Mouse (Mus musculus): ENCODE measurements around the gene Prdm15.

Prdm15 gene

DNA sequence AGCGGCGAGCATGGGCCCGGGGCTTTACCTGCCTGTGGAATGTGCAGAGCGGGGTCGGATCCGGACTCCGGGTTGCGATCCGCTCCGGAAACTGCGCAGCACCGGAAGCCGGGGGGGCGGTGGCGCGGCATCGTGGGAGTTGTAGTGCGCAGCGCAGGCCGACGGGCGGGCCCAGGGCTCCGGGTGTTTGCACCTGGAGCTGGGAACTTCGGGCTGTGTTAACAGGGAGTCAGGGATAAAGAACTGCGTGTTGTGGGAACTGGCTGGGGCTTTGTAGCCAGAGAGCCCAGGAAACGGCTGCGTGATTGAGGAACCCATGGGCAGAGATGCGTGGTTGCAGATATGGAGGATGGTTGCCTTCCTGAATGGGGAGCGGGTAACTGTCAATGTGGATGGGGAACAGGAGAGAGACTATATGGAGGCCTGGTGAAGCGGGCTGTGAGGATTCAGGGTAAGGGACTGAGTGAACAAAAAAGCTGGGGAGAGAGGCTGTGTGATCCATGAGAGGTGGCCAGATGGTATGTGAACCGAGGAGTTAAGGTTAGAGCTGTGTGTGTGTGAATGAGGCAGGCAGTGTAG lies at the start of gene Prdm15:
Gene Prdm15, minus strand, starts transcription at position 110 of the 579 bp plus-strand sequence.
- CTCF ChIA-PET, result no interaction called here

DNA sequence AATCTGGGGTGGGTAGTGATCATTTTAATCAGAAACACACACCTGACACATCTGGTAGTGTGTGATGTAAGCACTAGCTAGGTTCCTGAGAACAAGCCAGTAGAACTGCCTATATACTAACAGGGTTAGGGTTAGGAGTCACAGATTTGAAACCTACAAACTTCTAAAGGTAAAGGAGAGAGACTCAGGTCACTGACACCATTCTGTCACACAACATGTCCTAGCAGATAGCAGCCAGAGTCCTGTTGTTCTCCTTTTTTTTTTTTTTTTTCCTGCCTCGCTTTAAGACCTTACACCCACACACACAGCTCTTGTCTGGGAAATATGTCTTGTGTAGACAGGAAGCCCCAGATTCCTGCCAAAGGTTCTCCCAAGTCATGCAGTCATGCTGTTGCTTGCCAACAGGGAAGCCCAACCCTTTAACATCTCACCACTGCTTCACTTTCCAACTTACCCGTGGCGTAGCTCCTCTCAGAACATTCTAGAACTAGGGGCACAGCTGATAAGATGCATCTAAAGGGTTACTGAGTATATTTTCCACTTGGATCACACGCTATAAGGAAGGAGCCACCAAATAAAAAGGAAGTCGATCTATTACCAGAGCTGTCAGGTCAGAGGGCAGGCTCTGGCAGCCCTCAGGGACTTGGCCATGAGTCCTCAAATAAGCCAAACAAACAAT lies 45.8 kb upstream of the Prdm15 start:
- CTCF ChIA-PET, result no interaction called here

DNA sequence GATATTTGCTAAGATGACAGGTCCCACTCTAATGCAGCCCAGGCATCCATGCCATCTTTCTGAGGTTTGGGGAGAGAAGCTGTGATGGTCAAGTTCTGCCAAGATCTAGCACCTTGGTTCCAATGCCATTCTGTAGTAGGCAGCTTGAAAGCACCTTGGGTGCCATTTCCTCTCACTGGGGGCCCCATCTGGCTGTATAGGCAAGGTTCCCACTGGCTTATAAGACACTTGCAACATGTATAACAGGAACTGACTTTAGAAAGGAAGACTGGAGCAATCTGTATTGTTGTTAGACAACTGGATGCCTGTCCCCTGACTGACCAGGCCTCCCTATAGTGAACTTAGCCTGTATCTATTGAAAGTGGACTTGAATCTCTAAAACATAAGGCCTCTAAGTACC lies 36.1 kb upstream of the Prdm15 start:
- CTCF ChIA-PET, result no interaction called here

DNA sequence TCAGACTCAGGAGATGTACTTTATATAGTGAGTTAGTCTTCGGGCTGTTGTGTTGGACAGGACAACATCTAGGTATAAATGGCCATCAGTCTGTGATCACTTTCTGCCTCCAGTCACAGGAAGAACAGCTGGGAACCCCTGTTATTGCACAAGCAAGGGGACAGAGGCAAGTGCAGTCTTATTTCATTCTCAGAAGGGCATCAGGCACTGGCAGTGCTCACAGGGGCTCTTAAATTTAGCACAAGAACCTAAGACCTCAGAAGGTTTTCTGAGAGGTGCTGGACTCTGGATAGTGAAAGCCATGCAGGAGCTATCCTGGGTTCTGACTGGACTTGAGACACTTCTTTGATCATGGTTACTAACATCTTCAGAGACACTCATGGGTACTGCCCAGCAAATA lies 32.0 kb upstream of the Prdm15 start:
- CTCF ChIA-PET, result no interaction called here

DNA sequence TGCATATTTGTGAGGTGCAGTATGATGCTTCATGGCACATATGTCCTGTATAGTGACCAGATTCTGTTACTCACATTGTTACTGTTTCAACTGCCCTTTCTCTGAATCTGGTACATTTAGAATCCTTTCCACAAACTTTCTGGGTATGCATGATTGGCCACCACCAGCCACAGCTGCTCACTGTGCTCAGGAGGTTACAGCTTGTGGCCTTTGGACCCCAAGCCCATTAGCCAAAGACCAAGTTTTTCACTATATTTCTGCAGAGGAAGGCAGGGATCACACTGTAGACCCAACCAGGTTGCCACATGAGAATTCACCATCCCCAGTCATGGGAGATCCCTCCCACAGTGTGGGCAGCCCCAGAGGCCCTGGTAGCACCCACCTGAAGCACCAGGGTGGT lies 31.2 kb upstream of the Prdm15 start:
- CTCF ChIA-PET, result no interaction called here

DNA sequence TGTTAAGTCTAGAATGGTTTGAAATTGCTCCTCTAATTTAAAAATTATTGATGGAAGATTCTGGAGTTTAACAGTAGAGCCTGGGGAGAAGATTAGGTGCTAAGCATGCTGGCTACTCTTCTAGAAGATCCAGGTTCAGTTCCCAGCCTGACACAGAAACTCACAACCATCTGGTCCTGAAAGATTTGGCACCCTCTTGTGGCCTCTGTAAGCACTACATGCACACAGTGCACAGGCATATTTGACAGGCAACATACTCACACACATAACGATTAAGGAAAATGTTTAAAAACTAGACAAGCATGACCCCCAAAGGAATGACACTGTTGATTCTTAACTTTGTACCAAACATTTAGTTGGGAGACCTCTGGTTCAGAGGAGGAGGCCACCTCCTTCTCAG lies 27.5 kb upstream of the Prdm15 start:
- CTCF ChIA-PET, result no interaction called here

DNA sequence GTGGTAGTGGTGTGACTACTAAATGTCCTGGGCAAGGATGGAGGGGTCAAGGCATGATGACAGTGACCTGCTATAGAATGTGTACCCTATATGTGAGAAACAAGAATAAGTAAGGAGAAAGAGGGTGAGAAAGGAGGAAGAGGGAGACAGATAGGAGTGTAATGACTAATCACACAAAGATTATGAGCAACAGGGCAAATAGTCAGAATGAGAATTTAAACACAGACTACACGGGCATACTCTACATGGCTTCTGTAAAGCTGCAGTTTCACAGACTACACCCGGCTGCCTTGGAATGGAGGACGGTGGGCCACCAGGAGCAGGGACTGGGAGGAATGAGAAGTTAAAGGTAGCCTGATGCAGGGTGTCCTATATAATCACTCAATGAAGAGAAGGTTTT lies 25.9 kb upstream of the Prdm15 start:
- CTCF ChIA-PET, result no interaction called here

DNA sequence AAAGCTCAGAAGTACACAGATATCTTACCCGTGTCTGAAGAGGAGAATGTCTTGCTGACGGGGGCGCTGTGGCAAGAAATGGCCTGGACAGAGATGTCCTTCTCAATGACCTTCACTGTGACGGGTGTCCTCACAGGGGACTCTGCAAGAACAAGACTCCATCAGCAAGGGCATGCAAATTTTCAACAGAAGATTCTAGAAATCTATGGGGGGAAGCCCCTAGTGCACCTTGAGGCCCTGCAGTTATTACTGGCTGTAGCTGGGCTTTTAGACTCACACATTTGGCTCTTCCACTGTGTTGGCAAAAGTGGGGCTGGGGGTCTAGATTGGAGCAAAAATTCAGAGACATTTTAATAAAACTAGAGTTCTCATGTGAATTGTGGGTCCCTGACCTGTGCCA lies 23.5 kb upstream of the Prdm15 start:
- CTCF ChIA-PET, result no interaction called here

DNA sequence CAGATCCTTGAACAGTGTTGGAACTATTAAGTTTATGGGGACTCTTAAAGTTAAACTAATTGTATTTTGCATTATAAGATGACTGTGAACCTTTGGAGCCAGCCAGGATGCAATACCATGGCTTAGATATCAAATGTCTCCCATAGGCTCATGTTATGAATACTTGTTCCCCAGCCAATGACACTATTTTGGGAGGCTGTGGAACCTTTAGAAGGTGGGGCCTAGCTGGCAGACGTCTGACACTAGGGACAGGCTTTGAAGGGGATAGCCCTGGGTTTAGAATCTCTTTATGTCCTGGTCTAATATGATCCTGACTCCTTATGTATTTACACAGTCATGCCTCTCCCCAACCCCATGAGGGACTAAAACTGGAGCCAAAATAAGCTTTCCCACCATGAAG lies 22.7 kb upstream of the Prdm15 start:
- CTCF ChIA-PET, result no interaction called here

DNA sequence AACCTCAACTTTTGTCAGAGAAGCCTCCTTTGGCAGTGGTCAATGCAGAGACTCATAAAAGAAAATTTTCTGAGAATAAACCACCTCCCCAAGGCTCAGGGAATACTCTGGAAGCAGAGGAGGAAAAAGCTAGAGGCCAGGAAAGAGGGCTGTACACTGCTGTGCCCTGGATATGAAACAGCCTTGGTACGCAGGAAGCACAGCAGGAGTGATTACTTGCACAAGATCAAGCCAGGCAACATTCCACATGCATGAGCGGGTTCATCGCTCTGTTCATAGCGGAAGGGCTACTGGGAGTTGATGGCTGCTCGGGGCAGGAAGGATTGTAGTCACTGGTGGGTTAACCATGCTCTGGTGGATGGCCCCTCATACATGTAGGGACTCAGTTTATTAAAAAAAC lies 21.0 kb upstream of the Prdm15 start:
- CTCF ChIA-PET, result no interaction called here

DNA sequence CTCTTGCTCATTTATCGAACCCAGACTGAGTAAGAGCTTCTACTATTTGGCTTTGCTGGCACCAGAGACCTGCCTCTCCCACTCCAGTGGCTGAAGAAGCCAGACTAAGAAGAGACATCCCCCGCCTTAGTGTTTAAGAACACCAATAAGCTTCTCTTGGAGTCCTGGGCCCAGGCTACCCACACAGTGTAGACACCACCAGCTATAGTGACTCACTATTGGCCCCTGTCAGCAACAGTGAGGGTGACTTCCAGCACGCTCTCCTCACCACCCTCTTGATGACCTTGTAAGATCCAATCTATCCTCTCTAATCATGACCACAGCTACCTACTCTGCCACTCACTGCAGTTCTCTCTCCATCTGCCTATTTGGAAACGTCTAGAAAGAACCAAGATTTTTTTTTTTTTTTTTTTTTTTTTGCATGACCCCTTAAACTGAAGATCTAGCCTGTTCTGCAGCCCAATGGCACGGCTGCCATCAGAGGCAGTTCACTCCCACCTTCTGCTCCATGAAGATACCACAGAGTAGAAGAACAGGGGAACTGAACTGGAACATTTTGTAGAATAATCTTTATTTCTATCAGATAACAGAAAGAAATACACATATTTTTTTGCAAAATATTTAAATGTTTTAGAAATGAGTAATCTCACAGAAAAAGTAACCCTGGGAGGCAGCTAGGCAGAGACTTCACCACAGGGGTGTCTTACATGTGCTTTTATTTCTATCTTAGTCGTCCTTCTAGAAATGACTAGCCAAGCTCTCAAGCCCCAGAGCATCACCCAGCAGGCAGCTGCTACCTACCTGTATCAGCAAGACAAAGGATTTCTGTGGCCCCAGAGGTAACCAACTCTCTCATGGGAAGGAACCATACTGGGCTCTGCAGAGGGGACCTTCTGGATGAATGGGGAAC lies 17.8 kb upstream of the Prdm15 start:
- CTCF ChIA-PET, result no interaction called here

DNA sequence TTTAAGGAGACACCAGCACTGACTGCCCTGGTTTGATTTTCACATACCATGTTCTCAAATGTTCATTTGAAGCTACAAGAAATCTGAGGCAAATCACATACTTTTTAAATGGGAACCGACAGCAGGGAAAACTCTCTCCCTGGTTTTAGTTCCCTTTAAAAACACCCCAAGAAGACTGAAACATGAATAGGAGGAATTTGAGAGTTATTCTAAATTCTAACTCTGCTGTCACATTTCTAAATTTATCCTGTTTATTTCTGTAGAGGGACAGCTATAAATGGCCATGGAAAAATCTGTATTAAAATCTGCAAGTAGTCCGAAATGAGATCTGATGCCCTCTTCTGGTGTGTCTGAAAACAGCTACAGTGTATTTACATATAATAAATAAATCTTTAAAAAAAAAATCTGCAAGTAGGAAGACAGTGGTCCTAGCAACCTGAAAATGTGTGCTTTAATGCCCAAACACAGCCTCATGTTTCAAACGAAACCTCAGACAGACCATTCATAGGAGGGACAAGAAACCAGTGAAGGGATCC lies 12.3 kb upstream of the Prdm15 start:
- CTCF ChIA-PET, result no interaction called here

DNA sequence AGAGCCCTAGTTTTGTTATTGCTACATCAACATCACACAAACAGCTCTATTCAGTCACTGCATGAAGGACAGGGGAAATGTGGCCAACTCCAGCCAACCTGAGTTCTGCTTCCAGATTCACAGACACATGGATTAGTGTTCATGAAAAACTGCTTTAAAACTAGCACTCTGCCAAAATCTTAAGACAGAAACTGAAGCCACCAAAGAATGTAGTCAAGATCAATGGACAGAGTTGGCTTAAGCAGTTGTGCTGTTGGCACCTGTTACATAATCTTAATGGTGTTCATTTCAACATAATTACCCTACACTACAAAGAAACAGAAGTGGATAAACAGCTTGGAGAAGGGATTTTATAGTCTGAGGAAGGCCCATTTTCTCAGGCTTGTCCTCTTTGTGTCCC lies 4.4 kb upstream of the Prdm15 start:
- CTCF ChIA-PET, result no interaction called here

DNA sequence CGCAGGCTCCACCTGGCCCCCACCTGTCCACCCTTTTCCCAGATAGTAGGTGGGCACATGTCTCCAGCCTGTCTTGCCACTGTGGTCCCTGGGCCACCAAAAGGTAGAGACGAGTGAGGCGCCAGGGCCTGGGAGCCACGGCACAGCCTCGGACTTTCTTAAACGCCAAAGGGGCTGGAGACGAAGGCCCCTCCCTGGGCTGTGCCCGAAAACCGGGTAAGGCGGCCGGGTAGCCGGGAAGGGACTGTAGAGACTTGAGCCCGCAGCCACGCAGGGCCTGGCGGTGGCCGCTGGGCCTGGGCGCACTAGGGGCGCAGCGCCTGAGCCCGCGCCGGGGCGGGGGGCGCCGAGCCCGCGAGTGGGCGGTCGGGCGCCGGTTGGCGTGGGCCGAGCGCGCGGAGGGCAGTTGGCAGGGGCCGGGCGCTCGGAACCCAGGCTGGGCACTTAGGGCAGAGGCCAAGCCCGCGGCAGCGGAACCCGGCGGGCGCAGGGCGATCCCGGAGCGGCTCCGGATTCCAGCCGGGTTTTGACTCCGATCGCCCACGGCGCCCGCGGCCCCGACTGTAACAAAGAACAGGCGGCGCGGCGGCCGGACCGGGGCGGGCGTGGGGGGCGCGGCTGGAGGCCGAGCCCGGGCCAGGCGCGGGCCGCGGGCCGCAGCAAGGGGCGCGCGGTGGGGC lies 449 bp downstream of the Prdm15 start:
- CTCF ChIA-PET, result no interaction called here

DNA sequence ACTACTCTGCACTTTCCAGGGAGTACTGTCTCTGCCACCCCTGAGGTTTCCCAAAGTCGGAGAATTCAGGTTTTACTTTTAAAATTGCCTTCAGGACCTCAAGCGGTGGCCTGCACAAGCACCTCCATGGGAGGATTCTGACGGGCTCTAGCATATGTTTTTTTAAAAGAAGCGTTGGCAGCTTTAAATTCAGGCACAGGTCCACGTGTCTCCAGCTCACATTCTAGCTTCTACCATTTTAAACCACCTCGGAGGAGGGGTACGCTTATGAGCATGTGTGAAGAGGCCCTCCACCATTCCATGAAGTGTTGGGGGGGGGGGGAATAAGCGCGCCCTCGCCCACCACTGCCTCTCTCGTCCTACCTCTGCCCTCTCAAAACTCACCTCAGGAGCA lies 986 bp downstream of the Prdm15 start:
- CTCF ChIA-PET, result interaction anchor here (0.6 kb wide), 3 partner anchors 16 to 112 kb away, joined by 3 to 6 read pairs (median 4); no protein-coding TSS in a partner anchor

DNA sequence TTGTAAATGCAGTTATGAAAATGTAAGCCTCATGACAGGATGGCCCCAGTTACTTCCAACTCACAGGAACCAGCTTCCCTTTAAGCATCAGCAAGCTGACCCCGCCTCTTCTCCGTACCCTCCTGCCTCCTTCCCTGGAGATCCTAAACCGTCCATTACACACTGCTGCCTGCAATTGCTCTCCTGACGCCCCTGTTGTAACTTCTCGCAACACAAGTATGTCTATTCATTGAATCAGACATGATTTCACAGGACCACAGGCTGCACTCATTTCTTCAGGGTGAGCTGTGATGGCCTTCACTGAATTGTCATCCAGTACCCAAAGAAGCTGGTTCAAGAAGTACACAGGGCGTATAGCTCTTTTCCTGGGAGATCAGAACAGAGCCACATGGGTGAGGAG lies 2.8 kb downstream of the Prdm15 start:
- CTCF ChIA-PET, result no interaction called here

DNA sequence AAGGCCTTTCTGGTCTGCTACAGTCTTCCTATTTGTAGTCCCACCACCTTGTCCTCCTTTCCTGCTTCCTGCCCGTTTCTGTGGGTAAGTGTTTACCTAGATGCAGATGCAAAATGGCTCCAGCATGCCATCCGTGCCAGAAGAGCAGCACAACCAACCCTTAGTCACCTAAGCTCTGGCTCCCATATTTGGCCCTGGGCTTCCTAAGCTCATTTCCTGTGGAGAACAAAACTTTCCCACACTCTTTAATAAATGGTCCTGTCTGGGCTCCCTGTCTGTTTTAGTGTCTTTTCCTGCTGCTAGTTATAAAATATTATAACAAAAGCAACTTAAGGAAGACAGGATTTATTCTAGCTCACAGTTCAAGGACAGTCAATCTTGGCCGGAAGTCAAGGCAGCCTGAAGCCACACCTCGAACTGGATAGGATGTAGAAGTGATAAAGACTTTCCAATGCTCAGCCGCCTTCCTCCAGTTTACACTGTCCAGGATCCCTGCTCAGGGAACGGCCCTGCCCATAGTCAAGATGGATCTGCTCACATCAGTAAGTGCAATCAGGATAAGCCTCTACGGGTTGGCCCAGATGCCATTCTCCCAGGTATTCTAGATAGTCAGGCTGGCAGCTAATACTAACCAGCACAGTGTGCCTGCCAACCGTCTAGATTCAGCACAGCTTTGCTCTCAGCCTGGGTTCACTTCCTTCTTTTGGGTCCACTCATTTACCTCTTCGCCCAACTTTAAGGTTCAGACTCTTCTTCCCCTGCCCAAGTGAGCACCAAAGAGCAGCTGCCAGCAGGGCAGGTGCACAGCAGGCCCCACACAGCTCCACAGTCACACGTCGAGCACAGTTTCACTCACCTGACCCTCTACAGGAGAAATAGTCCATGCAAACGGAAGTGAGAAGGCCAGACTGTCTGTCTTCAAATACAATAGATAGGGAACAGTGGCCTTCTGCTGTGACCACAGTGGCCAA lies 6.4 kb downstream of the Prdm15 start:
- CTCF ChIA-PET, result no interaction called here

DNA sequence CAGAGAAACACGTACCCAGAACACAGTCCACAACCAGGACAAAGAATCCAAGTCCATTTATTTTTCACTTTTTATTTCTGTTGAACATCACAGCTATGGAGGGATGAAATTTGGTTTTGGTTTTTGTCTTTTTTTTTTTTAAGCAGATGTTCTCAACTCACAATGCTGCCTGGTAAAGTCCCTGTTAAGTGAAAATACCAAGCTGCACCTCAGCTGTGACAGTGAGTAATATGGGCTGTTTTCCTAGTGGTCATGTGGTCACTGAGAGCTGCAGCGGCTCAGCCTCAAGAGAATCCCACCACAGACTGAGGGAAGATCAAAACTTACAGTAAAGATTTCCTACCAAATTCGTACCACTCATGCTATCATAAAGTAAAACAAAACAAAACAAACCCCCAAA lies 19.5 kb downstream of the Prdm15 start:
- CTCF ChIA-PET, result no interaction called here

DNA sequence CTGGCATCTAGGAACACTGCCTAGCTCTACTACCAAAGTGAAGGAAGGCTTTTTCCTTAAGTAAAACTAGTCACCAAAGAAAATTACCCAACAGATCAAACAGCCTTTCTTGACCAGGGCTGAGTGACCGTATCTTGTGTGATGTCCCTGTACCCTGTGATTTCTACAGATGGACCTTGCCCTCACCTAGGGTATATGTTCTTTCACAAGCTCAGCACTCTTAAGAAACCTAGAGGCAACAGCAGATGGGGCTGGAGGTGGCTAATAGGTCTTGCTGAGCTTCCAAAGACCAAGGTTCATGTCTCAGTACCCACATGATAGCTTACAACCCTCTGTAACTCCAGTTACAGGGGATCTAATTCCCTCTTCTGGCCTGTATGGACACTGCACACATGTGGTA lies 23.4 kb downstream of the Prdm15 start:
- CTCF ChIA-PET, result no interaction called here

DNA sequence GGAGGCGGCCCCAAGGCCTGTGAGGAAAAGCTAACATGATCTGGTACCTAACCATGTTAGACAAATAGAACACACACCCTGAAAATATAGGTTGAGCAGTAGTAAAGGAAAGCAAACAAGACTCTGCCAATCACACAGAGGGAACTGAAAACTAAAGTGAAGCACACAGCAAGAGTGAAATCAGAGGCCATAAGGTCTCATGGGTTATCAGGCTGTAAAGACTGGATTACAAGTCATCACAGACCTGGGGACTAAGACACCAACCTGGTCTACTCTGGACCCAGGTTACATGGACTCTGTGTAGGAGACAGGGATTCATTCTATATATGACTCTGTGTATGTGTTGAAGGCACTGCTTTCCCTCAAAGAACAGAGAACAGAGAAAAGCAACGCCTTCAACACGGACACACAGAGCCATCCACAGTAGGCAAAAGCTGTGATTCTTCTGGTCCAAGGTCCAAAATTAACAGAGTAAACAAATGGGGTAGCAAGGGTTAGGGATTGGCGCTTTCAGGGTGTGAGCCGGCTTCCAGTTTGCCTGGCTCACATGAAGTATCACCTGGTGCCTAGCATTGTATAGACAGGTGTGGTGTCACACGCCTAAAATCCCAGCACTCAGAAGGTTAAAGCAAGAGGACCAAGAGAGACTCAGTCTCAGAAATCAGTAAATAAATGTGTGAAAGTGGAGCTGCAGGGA lies 28.2 kb downstream of the Prdm15 start:
- CTCF ChIA-PET, result no interaction called here

DNA sequence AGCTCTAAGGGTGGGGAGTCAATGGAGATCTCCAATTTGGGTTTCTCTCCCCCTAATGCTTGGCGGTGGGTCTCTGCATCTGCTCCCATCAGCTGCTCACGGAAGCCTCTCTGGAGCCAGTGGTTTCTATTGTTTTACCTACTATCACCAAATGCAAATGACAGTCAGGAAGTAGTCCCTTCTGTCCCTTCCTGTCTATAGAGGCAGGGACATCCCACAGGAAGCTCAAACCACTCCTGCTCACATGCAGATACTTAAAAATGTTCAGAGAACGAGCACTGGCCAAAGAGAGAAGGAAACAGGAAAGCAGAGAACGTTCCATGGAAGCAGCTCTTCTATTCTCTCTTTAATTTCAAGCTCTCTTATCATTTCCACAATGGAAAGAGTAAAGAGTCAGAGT lies 32.1 kb downstream of the Prdm15 start:
- CTCF ChIA-PET, result no interaction called here
